8 mouse cellular contexts compared by ENCODE assay signal in genomic region chr4:33309764-33310757, GRCm38 (mm10). TPM values are rescaled to one million over a fixed set of nuclear protein-coding genes. Genes with fewer than 3 reads are reported as not detected.
DNase-seq lines count a peak whose midpoint lies in the region; ATAC-seq and TF ChIP-seq lines count a peak whose summit lies in the region.

Gene Rngtt (plus strand): TSS chr4:33310311.

- DNase-seq in gastrocnemius, adult 8-10 months (ENCODE audit: low spot score in 2 of 2) = peak; percentile 93 to 96
- peak; percentile 50 for DNase-seq in hindlimb bud, embryonic 11.5 days (ENCODE audit: extremely low spot score, low read depth, low spot score)
- peak; percentile 80 to 94 for DNase-seq in left cerebral cortex, adult 8-10 months (ENCODE audit: low spot score in 2 of 2)
- DNase-seq in right cerebral cortex, postnatal 10 days (ENCODE audit: low spot score in 2 of 2) = peak; percentile 96
- DNase-seq in urinary bladder, postnatal 25 days (ENCODE audit: low spot score) = peak; percentile 96

- no peak for TF ChIP-seq CTCF in cortical plate, adult 2 months (IDR thresholded peaks at IDR 0.05; ENCODE audit: extremely low read depth, insufficient read depth, low read length)

- no peaks in the 10 kb centered on the region for H3K27me3 ChIP-seq in megakaryocyte, embryonic 14.5 days (replicated peaks)

- H3K9me3 ChIP-seq in megakaryocyte, embryonic 14.5 days = no peaks in the 10 kb centered on the region

- peak within 1 kb of the TSS; percentile 89 for H3K4me3 ChIP-seq in cortical plate, adult 2 months (ENCODE audit: insufficient read depth, low read length)
- H3K4me3 ChIP-seq in megakaryocyte, embryonic 14.5 days (replicated peaks) = peak within 1 kb of the TSS; percentile 95

- peak; percentile 87 for ATAC-seq in activated CD4-positive, CD25-positive, alpha-beta regulatory T cell, adult 4 months

- peak; percentile 45; the same call in 1 of the 2 replicates for TF ChIP-seq POLR2A in cortical plate, adult 2 months (IDR thresholded peaks at IDR 0.05; ENCODE audit: extremely low read depth, insufficient read depth, low read length)

- no peak within 1 kb of the TSS for H3K27ac ChIP-seq in cortical plate, adult 2 months (ENCODE audit: insufficient read depth, low read length)

- H3K36me3 ChIP-seq in megakaryocyte, embryonic 14.5 days (replicated peaks; ENCODE audit: low read length) = peaks cover 9% of the 10 kb centered on the region

- H3K4me1 ChIP-seq in cortical plate, adult 2 months (ENCODE audit: control insufficient read depth, insufficient read depth, low read length) = no peaks in the 10 kb centered on the region
- H3K4me1 ChIP-seq in megakaryocyte, embryonic 14.5 days = peaks cover 50% of the 10 kb centered on the region

RNA-seq across cellular contexts. Expression of gene Rngtt, which starts in this region (rescaled TPM):
- 10 to 100 TPM; 50.2 to 69.5 TPM for polyA plus RNA-seq in activated CD4-positive, CD25-positive, alpha-beta regulatory T cell, adult 4 months (2017; shearing (Covaris generic))
- polyA plus RNA-seq in cortical plate, adult 2 months (2012; rRNA removed) = 10.3 and 10.6 TPM in 2 replicates
- 1 to 10 TPM; 6.4 to 8.4 (median 7.6) TPM for total RNA-seq in gastrocnemius, adult 8-10 months (2022)
- total RNA-seq in left cerebral cortex, adult 8-10 months (2022) = 10 to 100 TPM; 25.7 to 30.2 (median 27.2) TPM
- polyA plus RNA-seq in megakaryocyte, embryonic 14.5 days (2012; ENCODE audit: insufficient read depth, low replicate concordance) = 0.80 and 6.3 TPM in 2 replicates
